Mouse (Mus musculus) lung, embryonic 14.5 days (tissue): Measurements from ENCODE around the gene Tenm4. TPM values are rescaled to one million over a fixed set of nuclear protein-coding genes. Genes with fewer than 3 reads are reported as not detected.

ENCODE experiments used
- ATAC-seq: fragments of 200-750 bp; cut with Nextera tagmentation; 2 replicates; pipeline ENCODE4 v1.8.0; 2017; ENCODE audit warnings: mild to moderate bottlenecking, moderate TSS enrichment, moderate library complexity; ENCODE audit not compliant: insufficient read depth
- DNase-seq: peaks from one replicate; pipeline ENCODE4 v3.0.0-alpha.2; 2015
- H3K27ac ChIP-seq: fragments of 300-500 bp; sonication (generic); 2 replicates; pipeline ENCODE4 v1.5.1; 2014; ENCODE audit warnings: low read depth, mild to moderate bottlenecking, moderate library complexity
- H3K27me3 ChIP-seq: fragments of 300-500 bp; sonication (generic); 2 replicates; pipeline ENCODE4 v1.6.1; 2014; ENCODE audit warnings: low read length, control low read depth; ENCODE audit not compliant: insufficient read depth
- H3K36me3 ChIP-seq: fragments of 300-500 bp; sonication (generic); 2 replicates; pipeline ENCODE4 v1.6.1; 2014; ENCODE audit warnings: control low read depth; ENCODE audit not compliant: insufficient read depth
- H3K4me1 ChIP-seq: fragments of 300-500 bp; sonication (generic); 2 replicates; pipeline ENCODE4 v1.6.1; 2014; ENCODE audit warnings: antibody characterized with exemption, control low read depth; ENCODE audit not compliant: insufficient read depth
- H3K4me2 ChIP-seq: fragments of 300-500 bp; sonication (generic); 2 replicates; pipeline ENCODE4 v1.6.1; 2014; ENCODE audit warnings: mild to moderate bottlenecking
- H3K4me3 ChIP-seq: fragments of 300-500 bp; sonication (generic); 2 replicates; pipeline ENCODE4 v1.5.1; 2014; ENCODE audit warnings: low read depth, low read length
- H3K9ac ChIP-seq: fragments of 300-500 bp; sonication (generic); 2 replicates; pipeline ENCODE4 v1.6.1; 2014
- H3K9me3 ChIP-seq: fragments of 300-500 bp; sonication (generic); 2 replicates; pipeline ENCODE4 v1.6.1; 2016; ENCODE audit warnings: low read depth, low read length, control low read depth
- CTCF ChIP-seq: IDR thresholded peaks from 2 replicates; pipeline ENCODE4 v1.5.1; 2016; ENCODE audit warnings: antibody characterized with exemption, low read depth
- WGBS: fragments of 180-500 bp; shearing (Covaris S2); extraction: QIAGEN DNeasy Blood & Tissue Kit; methylation state at CpG from one replicate; pipeline ENCODE4 v1.1.7; 2014; 5-methylcytosine and 5-hydroxymethylcytosine counted together
- polyA plus RNA-seq: library from polyadenylated mRNA; unstranded; fragments of >200 nt; fragmentation: Nextera tagmentation; extraction: Ambion mirVana; gene quantifications from 2 replicates; pipeline ENCODE4 v1.2.1, GENCODE M21; 2014

The Tenm4 gene
- polyA plus RNA-seq, 1 experiment from 2014 or later: 24.9 TPM

- no peaks in the 10 kb centered on the region for H3K9me3 ChIP-seq
- no peaks in the 10 kb centered on the region for H3K36me3 ChIP-seq
- no peak overlapping the region for H3K4me2 ChIP-seq
- no peak for ATAC-seq
- H3K27ac ChIP-seq: no peak overlapping the region
- no peaks in the 10 kb centered on the region for H3K4me1 ChIP-seq
- peak; percentile 53 for DNase-seq
- 23% methylated on average over 2 of the region's 2 CpGs for WGBS
- H3K9ac ChIP-seq: no peak overlapping the region
- TF ChIP-seq CTCF: no peak
- no peaks in the 10 kb centered on the region for H3K27me3 ChIP-seq
- no peak overlapping the region for H3K4me3 ChIP-seq
Measured at GRCm38 (mm10) chr7:96491896-96492295, 320.9 kb downstream of the Tenm4 start.

- DNase-seq (no peak), ATAC-seq (no peak)
- Histone ChIP-seq H3K27ac (no peak overlapping the region), H3K4me3 (no peak overlapping the region), H3K27me3 (no peaks in the 10 kb centered on the region), H3K9me3 (no peaks in the 10 kb centered on the region), H3K36me3 (no peaks in the 10 kb centered on the region), H3K4me1 (no peaks in the 10 kb centered on the region), H3K4me2 (no peak overlapping the region), H3K9ac (no peak overlapping the region)
- 81% methylated on average over 7 of the region's 7 CpGs for WGBS
- TF ChIP-seq CTCF: no peak
Measured at GRCm38 (mm10) chr7:96492696-96493095, 321.6 kb downstream of the Tenm4 start.

DNA sequence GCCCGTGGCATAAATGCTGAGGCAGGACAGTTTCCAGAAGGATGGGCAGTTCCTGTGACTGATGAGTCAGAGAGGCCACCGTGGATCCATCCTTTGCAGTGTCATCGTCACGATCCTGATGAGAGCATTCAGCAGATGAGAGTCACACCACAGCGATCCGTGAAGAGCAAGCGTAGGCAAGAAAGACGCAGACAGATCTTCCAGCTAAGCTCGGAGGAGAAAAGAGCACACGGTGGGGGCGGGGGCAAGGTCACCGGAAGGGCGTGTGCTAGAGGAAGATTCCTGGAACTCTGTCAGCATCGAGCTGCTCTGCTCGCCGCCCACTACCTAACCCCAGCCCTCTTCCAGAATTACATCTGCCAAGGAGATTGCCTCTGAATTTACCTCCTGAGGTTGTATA lies 323.0 kb downstream of the Tenm4 start:
- no peak overlapping the region for H3K27ac ChIP-seq
- 56% methylated on average over 16 of the region's 16 CpGs for WGBS
- no peak overlapping the region for H3K9ac ChIP-seq
- H3K4me2 ChIP-seq: no peak overlapping the region
- H3K4me3 ChIP-seq: no peak overlapping the region
- H3K36me3 ChIP-seq: no peaks in the 10 kb centered on the region
- TF ChIP-seq CTCF: no peak
- no peaks in the 10 kb centered on the region for H3K4me1 ChIP-seq
- ATAC-seq (no peak), DNase-seq (no peak)
- H3K9me3 ChIP-seq: no peaks in the 10 kb centered on the region
- no peaks in the 10 kb centered on the region for H3K27me3 ChIP-seq

DNA sequence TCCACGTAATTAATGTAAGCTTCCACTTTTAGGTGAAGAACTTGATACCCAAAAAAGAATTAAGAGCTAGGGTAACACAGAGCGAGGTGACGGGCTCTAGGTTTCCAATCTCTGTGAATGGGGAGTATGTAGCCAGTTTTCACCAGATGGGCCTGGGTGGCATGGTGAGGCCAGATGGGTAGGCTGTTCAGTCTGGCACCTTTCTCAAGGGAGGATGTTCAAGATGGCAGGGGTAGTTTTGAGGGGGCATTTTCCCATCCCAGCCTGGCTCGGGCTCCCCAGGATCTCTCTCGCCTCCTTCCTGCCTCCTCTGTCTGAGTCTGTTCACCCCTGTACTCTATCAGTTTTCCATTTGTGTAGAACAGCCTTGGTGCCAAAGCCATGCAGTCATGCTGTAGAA lies 329.1 kb downstream of the Tenm4 start:
- ATAC-seq (no peak), DNase-seq (no peak)
- H3K4me1 ChIP-seq: 0 out of 2 replicates have a peak, but pooled peaks cover 4% of the 10 kb centered on the region
- H3K9ac ChIP-seq: no peak overlapping the region
- H3K9me3 ChIP-seq: no peaks in the 10 kb centered on the region
- no peaks in the 10 kb centered on the region for H3K36me3 ChIP-seq
- no peak overlapping the region for H3K27ac ChIP-seq
- no peak overlapping the region for H3K4me2 ChIP-seq
- TF ChIP-seq CTCF: no peak
- 87% methylated on average over 5 of the region's 5 CpGs for WGBS
- no peaks in the 10 kb centered on the region for H3K27me3 ChIP-seq
- no peak overlapping the region for H3K4me3 ChIP-seq

- ATAC-seq (no peak), DNase-seq (no peak)
- H3K27ac ChIP-seq: no peak overlapping the region
- no peak overlapping the region for H3K4me2 ChIP-seq
- no peak for TF ChIP-seq CTCF
- H3K4me3 ChIP-seq: no peak overlapping the region
- no peaks in the 10 kb centered on the region for H3K27me3 ChIP-seq
- no peak overlapping the region for H3K9ac ChIP-seq
- no peaks in the 10 kb centered on the region for H3K9me3 ChIP-seq
- 85% methylated on average over 4 of the region's 4 CpGs for WGBS
- 0 out of 2 replicates have a peak, but pooled peaks cover 4% of the 10 kb centered on the region for H3K4me1 ChIP-seq
- H3K36me3 ChIP-seq: no peaks in the 10 kb centered on the region
Measured at GRCm38 (mm10) chr7:96500797-96501196, 329.8 kb downstream of the Tenm4 start.

GRCm38 (mm10) chr7:96502321-96502973 lies 331.4 kb downstream of the Tenm4 start:
- no peak overlapping the region for H3K27ac ChIP-seq
- no peak for DNase-seq
- no peak overlapping the region for H3K4me2 ChIP-seq
- no peak; the same call in 1 of the 2 replicates for ATAC-seq
- 34% methylated on average over 11 of the region's 11 CpGs for WGBS
- H3K4me1 ChIP-seq: 0 out of 2 replicates have a peak, but pooled peaks cover 4% of the 10 kb centered on the region
- no peak overlapping the region for H3K4me3 ChIP-seq
- no peak for TF ChIP-seq CTCF
- H3K9me3 ChIP-seq: no peaks in the 10 kb centered on the region
- H3K36me3 ChIP-seq: no peaks in the 10 kb centered on the region
- H3K9ac ChIP-seq: no peak overlapping the region
- H3K27me3 ChIP-seq: no peaks in the 10 kb centered on the region

- Histone ChIP-seq H3K27me3 (no peaks in the 10 kb centered on the region), H3K9ac (no peak overlapping the region), H3K4me2 (no peak overlapping the region), H3K9me3 (no peaks in the 10 kb centered on the region), H3K4me3 (no peak overlapping the region), H3K4me1 (0 out of 2 replicates have a peak, but pooled peaks cover 4% of the 10 kb centered on the region), H3K36me3 (no peaks in the 10 kb centered on the region), H3K27ac (no peak overlapping the region)
- ATAC-seq: no peak
- no peak for DNase-seq
- TF ChIP-seq CTCF: no peak
- 66% methylated on average over 6 of the region's 6 CpGs for WGBS
Measured at GRCm38 (mm10) chr7:96505538-96505937, 334.5 kb downstream of the Tenm4 start.

DNA sequence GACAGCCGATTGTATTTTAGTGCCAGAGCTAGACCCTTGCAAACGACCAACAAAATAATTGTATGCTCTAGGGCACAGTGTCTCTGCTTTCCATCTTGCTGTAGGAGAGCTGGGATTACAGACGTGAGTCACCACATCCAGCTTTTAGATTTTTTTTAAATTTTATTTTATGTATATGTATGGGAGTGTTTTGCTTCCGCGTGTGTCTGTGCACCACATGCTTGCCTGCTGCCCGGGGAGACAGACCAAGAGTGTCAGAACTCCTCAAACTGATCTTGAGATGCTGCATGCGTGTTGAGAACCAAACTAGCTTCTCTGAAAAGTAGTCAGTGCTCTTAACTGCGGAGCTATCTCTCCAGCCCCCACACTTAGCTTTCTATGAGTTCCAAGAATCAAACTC lies 336.0 kb downstream of the Tenm4 start:
- no peak for TF ChIP-seq CTCF
- Histone ChIP-seq H3K27me3 (no peaks in the 10 kb centered on the region), H3K36me3 (no peaks in the 10 kb centered on the region), H3K27ac (no peak overlapping the region), H3K4me3 (no peak overlapping the region), H3K4me2 (no peak overlapping the region), H3K4me1 (peaks cover 4% of the 10 kb centered on the region; the same call in 1 of the 2 replicates), H3K9me3 (no peaks in the 10 kb centered on the region), H3K9ac (no peak overlapping the region)
- DNase-seq: no peak
- no peak for ATAC-seq
- WGBS: 88% methylated on average over 8 of the region's 8 CpGs
